Mouse (Mus musculus) lung, embryonic 15.5 days (tissue): ENCODE data around the gene Hist1h2af. TPM values are rescaled to one million over a fixed set of nuclear protein-coding genes. Genes with fewer than 3 reads are reported as not detected.
A peak's percentile ranks its signal among the peaks of the same experiment; 100 is the strongest.
"Not testable (repeated sequence)": the region's sequence is repeated elsewhere in the genome, so short reads cannot be mapped to it uniquely, and the experiment has no call there.

Source experiments
- ATAC-seq: fragments of 200-750 bp; cut with Nextera tagmentation; 2 replicates; pipeline ENCODE4 v1.8.0; 2017; ENCODE audit warnings: moderate number of reproducible peaks, borderline replicate concordance; ENCODE audit not compliant: low FRiP score, low TSS enrichment; ENCODE audit errors: extremely low read depth
- H3K27ac ChIP-seq: fragments of 300-500 bp; sonication (generic); 2 replicates; pipeline ENCODE4 v1.5.1; 2015; ENCODE audit warnings: moderate library complexity, mild to moderate bottlenecking, inconsistent platforms
- H3K27me3 ChIP-seq: fragments of 300-500 bp; sonication (generic); 2 replicates; pipeline ENCODE4 v1.6.1; 2015; ENCODE audit warnings: inconsistent platforms
- H3K36me3 ChIP-seq: fragments of 300-500 bp; sonication (generic); 2 replicates; pipeline ENCODE4 v1.6.1; 2015; ENCODE audit warnings: inconsistent platforms
- H3K4me1 ChIP-seq: fragments of 300-500 bp; sonication (generic); 2 replicates; pipeline ENCODE4 v1.6.1; 2015; ENCODE audit warnings: inconsistent platforms
- H3K4me2 ChIP-seq: fragments of 300-500 bp; sonication (generic); 2 replicates; pipeline ENCODE4 v1.6.1; 2015; ENCODE audit warnings: inconsistent platforms, mild to moderate bottlenecking, moderate library complexity
- H3K4me3 ChIP-seq: fragments of 300-500 bp; sonication (generic); 2 replicates; pipeline ENCODE4 v1.5.1; 2015; ENCODE audit warnings: mild to moderate bottlenecking, inconsistent platforms
- H3K9ac ChIP-seq: fragments of 300-500 bp; sonication (generic); 2 replicates; pipeline ENCODE4 v1.6.1; 2015; ENCODE audit warnings: inconsistent platforms
- H3K9me3 ChIP-seq: fragments of 300-500 bp; sonication (generic); 2 replicates; pipeline ENCODE4 v1.6.1; 2016; ENCODE audit warnings: inconsistent platforms
- WGBS: fragments of 180-500 bp; shearing (Covaris S2); methylation state at CpG from one replicate; pipeline ENCODE4 v1.1.7; 2015; 5-methylcytosine and 5-hydroxymethylcytosine counted together
- polyA plus RNA-seq: library from polyadenylated mRNA; unstranded; fragments of >200 nt; fragmentation: Nextera tagmentation; extraction: Ambion mirVana; gene quantifications from 2 replicates; pipeline ENCODE4 v1.2.1, GENCODE M21; 2015

The Hist1h2af gene
- polyA plus RNA-seq, 1 experiment from 2014 or later, result 8.4 TPM

DNA sequence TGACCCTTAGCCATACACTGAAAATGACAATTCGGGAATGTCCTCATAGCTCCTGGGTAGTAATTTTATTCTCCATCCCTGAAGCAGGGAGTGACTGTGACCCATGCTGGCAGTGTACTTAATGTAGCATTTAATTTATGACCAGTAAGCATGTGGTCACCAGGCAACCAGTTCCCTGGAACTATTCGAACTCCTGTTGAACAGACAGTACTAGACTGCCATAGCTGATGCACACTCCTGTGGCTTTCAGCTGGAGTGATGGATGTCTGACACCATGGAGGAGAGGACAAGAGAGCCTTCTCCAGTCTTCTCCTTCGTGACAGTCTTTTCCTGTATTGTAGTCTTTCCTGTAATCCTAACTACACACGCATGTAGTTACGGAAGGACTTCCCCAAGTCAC is 4.7 kb upstream of the Hist1h2af start:
- WGBS, result 65% methylated on average over 5 of the region's 5 CpGs
- Histone ChIP-seq H3K4me1 (peaks cover 28% of the 10 kb centered on the region), H3K4me3 (no peak overlapping the region), H3K9ac (no peak overlapping the region), H3K4me2 (peak overlapping the region; percentile 5; the same call in 1 of the 2 replicates), H3K36me3 (no peaks in the 10 kb centered on the region), H3K27ac (peak overlapping the region; percentile 33; the same call in 1 of the 2 replicates), H3K27me3 (no peaks in the 10 kb centered on the region), H3K9me3 (no peaks in the 10 kb centered on the region)
- no peak for ATAC-seq

DNA sequence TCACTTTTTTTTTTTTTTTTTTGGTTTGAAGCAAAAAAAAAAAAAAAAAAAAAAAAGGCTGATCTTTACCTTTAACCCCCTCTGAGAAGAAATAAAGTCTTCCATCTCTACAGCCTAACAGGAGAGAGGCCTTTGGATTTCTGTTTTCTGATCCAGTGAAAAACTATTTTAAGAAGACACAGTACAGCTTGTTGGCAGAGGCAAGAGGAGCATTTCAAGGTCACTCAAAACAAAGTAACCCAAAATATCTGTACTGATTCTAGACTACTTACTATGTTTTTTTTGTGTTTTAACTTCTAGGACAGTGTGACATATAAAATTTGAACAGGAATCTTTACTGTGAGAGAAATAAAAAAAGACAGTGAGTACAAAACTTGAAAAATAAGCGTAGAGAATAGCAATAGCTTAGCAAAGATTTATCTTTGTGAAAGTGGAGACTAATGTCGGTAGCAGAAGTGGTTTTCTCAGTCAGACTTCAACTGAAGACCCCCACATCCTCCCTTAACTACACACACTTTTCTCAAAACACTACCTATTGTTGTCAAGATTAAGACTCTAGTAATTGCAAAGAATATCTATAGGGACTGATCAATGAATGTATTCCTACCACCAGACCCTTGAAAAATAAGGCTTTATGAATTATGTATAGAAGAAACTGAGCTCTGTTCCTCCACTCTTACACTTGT is 4.1 kb upstream of the Hist1h2af start:
- Histone ChIP-seq H3K27me3 (no peaks in the 10 kb centered on the region), H3K9me3 (no peaks in the 10 kb centered on the region), H3K4me3 (peak overlapping the region; percentile 48), H3K4me2 (peak overlapping the region; percentile 66), H3K27ac (peak overlapping the region; percentile 98), H3K9ac (peak overlapping the region; percentile 57), H3K36me3 (no peaks in the 10 kb centered on the region), H3K4me1 (peaks cover 31% of the 10 kb centered on the region)
- 9% methylated on average over 2 of the region's 2 CpGs for WGBS
- ATAC-seq, result no peak

DNA sequence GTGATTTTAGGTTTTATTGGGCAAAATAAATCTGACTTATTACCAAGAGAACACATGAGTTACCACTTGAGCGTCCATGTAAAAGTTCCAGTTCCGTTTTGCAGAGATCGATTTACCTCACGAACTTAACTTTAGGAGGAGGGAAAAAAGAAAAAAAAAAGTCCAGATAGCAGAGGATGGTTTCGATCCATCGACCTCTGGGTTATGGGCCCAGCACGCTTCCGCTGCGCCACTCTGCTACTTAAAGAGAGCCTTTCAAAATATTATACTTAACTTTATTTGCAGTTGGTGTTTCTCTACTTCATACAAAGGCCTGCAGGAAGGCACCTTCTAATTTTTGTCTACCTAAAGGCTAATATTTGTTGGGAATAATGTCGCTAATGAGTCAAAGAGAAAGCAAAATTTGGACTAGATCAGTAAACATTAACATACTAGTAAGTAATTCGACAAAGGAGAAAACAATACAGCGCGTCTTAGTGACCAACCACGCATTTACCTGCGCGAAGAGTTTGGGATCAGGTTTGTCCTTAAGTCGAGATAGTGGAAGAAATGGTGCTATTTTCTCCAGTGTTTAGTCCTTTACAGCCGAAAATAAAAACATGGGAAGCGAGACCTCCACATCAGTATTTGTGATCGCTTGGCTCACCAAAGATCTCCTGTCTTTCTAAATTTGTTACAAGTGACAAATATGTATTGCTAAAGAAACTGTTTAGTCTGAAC is 3.4 kb upstream of the Hist1h2af start:
- H3K27ac ChIP-seq, result peak overlapping the region; percentile 98
- H3K36me3 ChIP-seq, result no peaks in the 10 kb centered on the region
- under 1% methylated on average over 20 of the region's 20 CpGs for WGBS
- H3K4me3 ChIP-seq, result peak overlapping the region; percentile 48
- H3K9me3 ChIP-seq, result no peaks in the 10 kb centered on the region
- H3K4me2 ChIP-seq, result peak overlapping the region; percentile 66
- H3K9ac ChIP-seq, result peak overlapping the region; percentile 57
- H3K4me1 ChIP-seq, result peaks cover 32% of the 10 kb centered on the region
- no peak for ATAC-seq
- H3K27me3 ChIP-seq, result no peaks in the 10 kb centered on the region

DNA sequence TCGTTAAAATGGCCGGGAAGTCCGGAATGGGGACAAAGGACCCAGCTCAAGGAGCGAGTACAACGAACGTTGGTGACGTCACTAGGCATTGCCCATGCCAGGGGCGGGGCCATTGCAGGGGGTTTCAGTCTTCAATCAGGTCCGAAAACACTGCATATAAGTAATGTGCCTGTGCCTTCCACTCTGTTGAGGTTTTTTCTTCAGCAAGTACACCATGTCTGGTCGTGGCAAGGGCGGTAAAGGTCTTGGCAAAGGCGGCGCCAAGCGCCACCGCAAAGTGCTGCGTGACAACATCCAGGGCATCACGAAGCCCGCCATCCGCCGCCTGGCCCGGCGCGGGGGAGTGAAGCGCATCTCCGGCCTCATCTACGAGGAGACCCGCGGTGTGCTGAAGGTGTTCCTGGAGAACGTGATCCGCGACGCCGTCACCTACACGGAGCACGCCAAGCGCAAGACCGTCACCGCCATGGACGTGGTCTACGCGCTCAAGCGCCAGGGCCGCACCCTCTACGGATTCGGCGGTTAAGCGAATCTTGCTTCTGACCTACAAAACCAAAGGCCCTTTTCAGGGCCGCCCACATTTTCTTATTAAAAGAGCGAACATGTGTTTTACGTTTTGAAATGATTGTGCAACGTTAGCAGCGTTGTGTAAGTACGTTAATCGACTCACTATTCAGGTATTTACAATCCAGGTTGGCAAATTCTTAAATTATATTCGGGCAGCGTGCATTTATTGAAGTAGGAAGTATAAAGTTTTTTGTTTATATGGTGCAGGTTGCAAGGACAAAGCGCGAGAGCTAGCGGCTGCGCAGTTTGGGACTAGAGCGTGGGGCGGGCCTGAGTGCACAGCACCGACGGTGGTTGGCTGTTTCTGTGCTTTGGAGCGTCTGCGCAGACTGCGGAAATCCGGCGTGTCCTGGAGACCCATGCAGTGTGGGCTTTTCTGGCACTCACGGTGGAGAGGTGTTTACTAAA is 2.5 kb upstream of the Hist1h2af start, which contains the start of gene Hist1h4h:
Gene Hist1h4h (plus strand): TSS at position 150 of the 975 bp plus-strand sequence.
- Histone ChIP-seq H3K36me3 (no peaks in the 10 kb centered on the region), H3K4me2 (peak within 1 kb of the TSS; percentile 66), H3K4me3 (peak within 1 kb of the TSS; percentile 48), H3K9ac (peak within 1 kb of the TSS; percentile 57), H3K9me3 (no peaks in the 10 kb centered on the region), H3K27ac (peak within 1 kb of the TSS; percentile 98), H3K27me3 (no peaks in the 10 kb centered on the region), H3K4me1 (peaks cover 32% of the 10 kb centered on the region)
- ATAC-seq, result peak; percentile 77
- under 1% methylated on average over 64 of the region's 70 CpGs for WGBS

DNA sequence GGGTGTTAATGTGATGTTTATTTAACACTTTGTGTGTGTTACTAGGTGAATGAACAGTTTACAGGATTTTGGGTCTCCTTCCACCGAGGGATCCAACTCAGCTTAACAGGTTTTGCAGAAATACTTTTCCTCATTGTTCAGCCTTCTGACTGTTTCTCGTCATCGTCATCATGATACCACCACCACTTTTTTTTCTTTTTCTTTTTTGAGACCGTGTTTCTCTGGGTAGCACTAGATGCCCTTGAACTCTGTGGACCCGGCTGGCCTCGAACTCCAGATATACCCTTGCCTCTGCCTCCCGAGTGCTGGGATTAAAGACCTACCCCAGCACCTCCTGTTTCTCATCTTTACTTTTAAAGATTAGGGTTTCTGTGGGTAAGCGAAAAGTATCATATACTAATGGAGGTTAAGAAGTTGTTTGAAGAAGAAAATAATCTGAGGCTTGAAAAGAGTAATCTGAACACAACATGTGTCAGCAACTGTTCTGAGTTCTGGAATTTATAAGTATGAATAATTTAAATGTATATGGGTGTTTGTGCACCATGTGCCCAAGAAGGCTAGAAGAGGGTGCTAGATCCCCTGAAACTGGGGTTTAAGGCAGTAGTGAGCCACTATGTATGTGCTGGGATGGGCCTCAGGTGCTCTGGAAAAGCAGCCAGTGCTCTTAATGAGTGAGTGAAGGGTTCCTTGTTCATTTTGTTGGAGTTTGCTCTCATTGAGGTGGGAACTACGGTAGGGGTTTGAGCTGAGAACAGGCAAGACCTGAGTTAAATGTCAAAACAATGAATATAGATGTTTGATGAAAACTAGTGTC is 1.2 kb upstream of the Hist1h2af start:
- H3K4me3 ChIP-seq, result peak overlapping the region; percentile 48
- H3K4me2 ChIP-seq, result peak overlapping the region; percentile 66
- H3K36me3 ChIP-seq, result no peaks in the 10 kb centered on the region
- H3K9me3 ChIP-seq, result no peaks in the 10 kb centered on the region
- peak overlapping the region; percentile 98 for H3K27ac ChIP-seq
- peaks cover 39% of the 10 kb centered on the region for H3K4me1 ChIP-seq
- no peak for ATAC-seq
- 11% methylated on average over 9 of the region's 9 CpGs for WGBS
- H3K27me3 ChIP-seq, result no peaks in the 10 kb centered on the region
- H3K9ac ChIP-seq, result peak overlapping the region; percentile 49

DNA sequence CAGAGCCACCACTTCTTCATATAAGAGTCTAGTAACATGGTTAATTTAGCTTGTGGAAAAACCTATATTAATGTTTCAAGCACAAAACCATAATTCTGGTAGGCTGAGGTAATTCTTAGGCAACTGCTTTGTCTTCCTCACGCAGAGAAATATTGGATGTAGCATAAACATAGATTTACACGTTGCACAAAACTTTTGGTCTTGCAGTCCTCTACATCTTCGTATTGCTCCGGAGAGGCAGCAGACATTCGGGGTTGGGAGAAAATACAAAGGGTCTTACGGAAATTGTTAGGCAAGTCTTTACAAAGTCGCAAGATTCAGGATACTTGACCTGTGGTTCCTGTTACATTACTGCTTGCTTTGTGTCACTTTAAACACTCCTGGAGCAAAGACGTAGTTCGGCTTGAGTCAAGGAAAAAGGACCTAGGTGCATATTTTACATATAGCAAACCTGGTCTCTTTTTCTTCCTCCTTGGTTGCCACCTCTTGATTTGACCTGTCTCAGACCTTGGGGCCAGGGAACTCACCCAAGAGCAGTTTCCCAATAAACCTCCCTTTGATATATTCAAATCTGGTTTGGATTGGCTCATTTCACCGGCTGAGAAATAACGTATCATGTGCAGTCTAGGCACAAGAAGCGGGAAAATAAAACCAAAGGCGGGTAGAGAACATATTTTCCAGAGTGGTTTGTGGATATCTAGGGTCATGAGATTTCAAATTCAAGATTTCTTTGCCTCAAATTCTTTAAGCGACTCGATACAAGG is 844 bp downstream of the Hist1h2af start:
- ATAC-seq, result no peak
- Histone ChIP-seq H3K4me2 (peak overlapping the region; percentile 66), H3K27ac (peak overlapping the region; percentile 98), H3K4me1 (peaks cover 31% of the 10 kb centered on the region), H3K4me3 (peak overlapping the region; percentile 48), H3K9ac (peak overlapping the region; percentile 61), H3K36me3 (no peaks in the 10 kb centered on the region), H3K27me3 (no peaks in the 10 kb centered on the region), H3K9me3 (no peaks in the 10 kb centered on the region)
- WGBS, result 1% methylated on average over 15 of the region's 15 CpGs

DNA sequence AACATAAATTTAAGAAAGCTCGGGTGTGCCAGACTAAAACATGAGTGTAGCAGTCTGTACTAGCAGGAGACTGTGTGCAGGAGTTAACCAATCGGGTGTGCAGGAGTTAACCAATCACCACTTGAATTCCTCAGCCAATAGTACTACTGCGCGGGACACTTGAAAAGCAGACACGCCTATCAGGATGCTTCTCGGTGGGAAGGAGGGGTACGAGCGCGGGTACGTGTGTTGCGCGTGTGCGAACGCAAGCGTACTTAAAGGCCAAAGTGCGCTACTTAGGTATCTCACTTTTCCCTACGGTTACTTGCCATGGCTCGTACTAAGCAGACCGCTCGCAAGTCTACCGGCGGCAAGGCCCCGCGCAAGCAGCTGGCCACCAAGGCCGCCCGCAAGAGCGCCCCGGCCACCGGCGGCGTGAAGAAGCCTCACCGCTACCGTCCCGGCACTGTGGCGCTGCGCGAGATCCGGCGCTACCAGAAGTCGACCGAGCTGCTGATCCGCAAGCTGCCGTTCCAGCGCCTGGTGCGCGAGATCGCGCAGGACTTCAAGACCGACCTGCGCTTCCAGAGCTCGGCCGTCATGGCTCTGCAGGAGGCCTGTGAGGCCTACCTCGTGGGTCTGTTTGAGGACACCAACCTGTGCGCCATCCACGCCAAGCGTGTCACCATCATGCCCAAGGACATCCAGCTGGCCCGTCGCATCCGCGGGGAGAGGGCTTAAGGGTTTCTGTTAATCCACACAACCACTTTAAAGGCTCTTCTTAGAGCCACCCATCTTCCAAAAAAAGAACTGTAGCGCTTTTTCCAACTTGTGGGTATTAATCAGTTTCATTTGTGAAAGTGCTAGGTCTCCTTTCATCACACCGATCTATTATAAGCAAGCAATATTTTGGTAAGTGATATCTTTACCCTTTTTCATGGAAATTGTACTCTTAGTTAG is 1.7 kb downstream of the Hist1h2af start, which contains the start of gene Hist1h3g:
Gene Hist1h3g (plus strand): TSS at position 286 of the 939 bp plus-strand sequence.
- peak within 1 kb of the TSS; percentile 61 for H3K9ac ChIP-seq
- ATAC-seq, result peak; percentile 89
- not testable (repeated sequence) for H3K36me3 ChIP-seq, H3K27me3 ChIP-seq, H3K9me3 ChIP-seq
- peaks cover 31% of the 10 kb centered on the region for H3K4me1 ChIP-seq
- H3K4me3 ChIP-seq, result peak within 1 kb of the TSS; percentile 48
- peak within 1 kb of the TSS; percentile 98 for H3K27ac ChIP-seq
- under 1% methylated on average over 41 of the region's 62 CpGs for WGBS
- H3K4me2 ChIP-seq, result peak within 1 kb of the TSS; percentile 66

DNA sequence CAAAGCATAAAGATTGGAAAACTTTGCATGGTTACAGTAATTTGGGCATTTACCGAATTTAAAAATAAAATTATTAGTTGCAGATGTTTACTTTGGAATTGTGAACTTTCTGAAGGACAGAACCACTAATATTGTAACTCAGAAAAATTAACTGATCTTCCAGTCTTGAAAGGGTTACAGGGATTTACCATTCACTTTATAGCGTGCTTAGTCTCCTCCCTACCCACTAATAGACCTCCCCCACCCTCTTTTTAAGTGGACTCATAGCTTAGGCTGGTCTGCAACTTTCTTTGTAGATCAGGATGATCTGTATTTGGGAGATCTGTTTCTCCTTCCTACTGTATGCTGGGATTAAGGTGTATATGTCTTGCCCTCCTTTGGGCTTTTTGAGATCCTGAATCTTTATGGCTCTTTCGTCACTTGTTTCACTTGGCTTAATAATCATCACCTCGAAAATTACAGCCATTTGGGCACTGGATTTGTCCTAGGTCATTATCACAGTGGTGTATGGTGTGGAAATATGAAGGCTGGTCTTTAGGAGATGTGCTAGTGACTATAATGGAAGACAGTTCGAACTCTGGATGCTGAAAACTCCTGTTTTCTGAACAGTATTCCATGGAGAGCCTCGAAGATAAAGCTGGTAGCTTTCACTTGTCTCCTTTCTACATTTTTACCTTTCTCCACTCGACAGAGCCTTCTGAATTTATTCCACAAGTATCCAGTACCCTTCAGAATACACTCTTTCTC is 2.5 kb downstream of the Hist1h2af start:
- 13% methylated on average over 7 of the region's 7 CpGs for WGBS
- H3K27ac ChIP-seq, result peak overlapping the region; percentile 98
- H3K36me3 ChIP-seq, result no peaks in the 10 kb centered on the region
- H3K9me3 ChIP-seq, result no peaks in the 10 kb centered on the region
- H3K27me3 ChIP-seq, result no peaks in the 10 kb centered on the region
- H3K4me1 ChIP-seq, result peaks cover 31% of the 10 kb centered on the region
- peak overlapping the region; percentile 58 for H3K9ac ChIP-seq
- H3K4me2 ChIP-seq, result peak overlapping the region; percentile 66
- ATAC-seq, result no peak
- peak overlapping the region; percentile 48 for H3K4me3 ChIP-seq

DNA sequence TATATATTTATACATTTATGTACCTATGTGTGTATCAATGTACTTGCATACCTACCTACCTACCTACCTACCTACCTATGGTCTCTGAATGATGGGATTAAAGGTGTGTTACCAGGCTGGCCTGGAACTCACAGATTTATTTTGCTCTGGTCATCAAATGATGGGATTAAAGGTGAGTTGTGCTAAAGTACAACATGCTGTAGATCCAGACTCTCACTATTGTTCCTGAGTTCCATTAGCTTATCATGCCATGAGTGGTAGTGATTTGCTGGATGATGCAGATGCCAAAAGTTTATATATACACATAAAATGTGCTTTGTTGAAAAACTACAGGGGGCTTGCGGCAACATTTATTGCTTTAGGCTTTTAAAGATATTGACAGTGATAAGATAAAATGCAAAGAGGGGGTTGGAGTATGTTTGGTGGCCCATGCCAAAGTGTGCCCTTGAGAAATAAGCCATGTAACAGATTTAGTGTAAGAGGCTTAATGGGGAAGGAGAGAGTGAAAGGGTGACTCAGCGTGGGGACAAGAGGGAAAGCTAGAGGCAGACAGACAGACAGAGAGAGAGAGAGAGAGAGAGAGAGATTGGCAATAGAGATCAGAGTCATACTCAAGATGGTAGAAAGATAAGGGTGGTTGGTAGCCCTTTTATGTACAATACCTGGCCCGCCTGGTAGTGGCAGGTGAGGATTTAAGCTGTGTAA is 3.5 kb downstream of the Hist1h2af start:
- ATAC-seq, result no peak
- Histone ChIP-seq H3K27ac (0 out of 2 replicates have a peak overlapping the region, but pooled peaks have one; percentile 41), H3K4me1 (peaks cover 29% of the 10 kb centered on the region), H3K36me3 (no peaks in the 10 kb centered on the region), H3K27me3 (no peaks in the 10 kb centered on the region), H3K4me2 (peak overlapping the region; percentile 66), H3K9ac (peak overlapping the region; percentile 11; the same call in 1 of the 2 replicates), H3K4me3 (peak overlapping the region; percentile 48), H3K9me3 (no peaks in the 10 kb centered on the region)
- WGBS, result 41% methylated on average over 3 of the region's 3 CpGs
